Mouse (Mus musculus): ENCODE results near the gene Rack1.
A peak's percentile ranks its signal among the peaks of the same experiment; 100 is the strongest.
"Not testable (repeated sequence)": the region's sequence is repeated elsewhere in the genome, so short reads cannot be mapped to it uniquely, and the experiment has no call there.

Gene Rack1

GRCm38 (mm10) chr11:48799921-48800701 is at the start of gene Rack1:
Rack1 (plus strand) TSS chr11:48800332.
- DNase-seq: peak; percentile 89 to 94

GRCm38 (mm10) chr11:48750428-48750827 is 49.7 kb upstream of the Rack1 start:
- DNase-seq: no peak

GRCm38 (mm10) chr11:48753534-48753933 is 46.6 kb upstream of the Rack1 start:
- DNase-seq: not testable (repeated sequence)

- no peak for DNase-seq
Measured at GRCm38 (mm10) chr11:48759021-48759420, 41.1 kb upstream of the Rack1 start.

GRCm38 (mm10) chr11:48764119-48764518 is 36.0 kb upstream of the Rack1 start:
- no peak for DNase-seq

- no peak for DNase-seq
Measured at GRCm38 (mm10) chr11:48767195-48767876, 32.8 kb upstream of the Rack1 start.

GRCm38 (mm10) chr11:48771691-48772090 is 28.4 kb upstream of the Rack1 start:
- peak in 1 of 2 experiments; percentile 47 for DNase-seq

GRCm38 (mm10) chr11:48774443-48775298 is 25.5 kb upstream of the Rack1 start:
- peak in 1 of 2 experiments; percentile 75 for DNase-seq

GRCm38 (mm10) chr11:48775483-48775882 is 24.6 kb upstream of the Rack1 start:
- peak in 1 of 2 experiments; percentile 75 for DNase-seq

GRCm38 (mm10) chr11:48776664-48777063 is 23.5 kb upstream of the Rack1 start:
- DNase-seq: no peak

GRCm38 (mm10) chr11:48777303-48777702 is 22.8 kb upstream of the Rack1 start:
- DNase-seq: no peak

GRCm38 (mm10) chr11:48779450-48779849 is 20.7 kb upstream of the Rack1 start:
- DNase-seq: peak in 1 of 2 experiments; percentile 63

GRCm38 (mm10) chr11:48782243-48782642 is 17.9 kb upstream of the Rack1 start:
- DNase-seq: no peak

GRCm38 (mm10) chr11:48787455-48788211 is 12.5 kb upstream of the Rack1 start:
- peak; percentile 36 to 65 for DNase-seq

- DNase-seq: peak; percentile 81 to 94
Measured at GRCm38 (mm10) chr11:48788311-48789089, 11.6 kb upstream of the Rack1 start.

- DNase-seq: no peak
Measured at GRCm38 (mm10) chr11:48789215-48789614, 10.9 kb upstream of the Rack1 start.

GRCm38 (mm10) chr11:48789973-48790823 is 9.9 kb upstream of the Rack1 start:
- DNase-seq: peak; percentile 87 to 95

GRCm38 (mm10) chr11:48790946-48791345 is 9.2 kb upstream of the Rack1 start:
- peak; percentile 48 to 72 for DNase-seq

- DNase-seq: not testable (repeated sequence)
Measured at GRCm38 (mm10) chr11:48791894-48792293, 8.2 kb upstream of the Rack1 start.

GRCm38 (mm10) chr11:48793184-48793583 is 6.9 kb upstream of the Rack1 start:
- DNase-seq: no peak
